Mouse (Mus musculus): ENCODE data around the gene Olfr310. TPM values are rescaled to one million over a fixed set of nuclear protein-coding genes. Genes with fewer than 3 reads are reported as not detected.

Olfr310 gene
- total RNA-seq (2023) = not detected

GRCm38 (mm10) chr7:86277072-86277471, at the start of gene Olfr310:
Olfr310 (minus strand) TSS chr7:86277172.

DNA sequence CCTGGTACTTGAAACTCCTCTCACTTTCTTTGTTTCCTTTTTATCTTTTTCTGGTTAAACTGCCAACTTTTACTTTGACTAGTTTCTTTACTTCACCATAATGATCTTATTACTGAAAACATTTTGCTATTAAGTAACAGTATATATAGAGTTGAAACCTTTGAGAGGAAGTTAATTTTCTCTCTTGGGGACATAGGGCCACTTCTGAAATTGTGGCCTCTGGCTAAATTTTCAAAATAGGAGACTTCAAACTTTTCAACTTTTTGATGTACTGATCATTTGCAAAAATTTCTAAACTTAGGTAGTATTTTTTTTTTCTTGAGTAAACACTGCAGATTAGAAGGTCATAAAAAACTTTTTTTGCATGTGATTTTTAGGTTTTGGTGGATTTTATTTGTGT, 48.6 kb upstream of the Olfr310 start, which contains the start of gene Olfr308:
Gene Olfr308 (minus strand): TSS at position 101 of the 400 bp plus-strand sequence.

DNA sequence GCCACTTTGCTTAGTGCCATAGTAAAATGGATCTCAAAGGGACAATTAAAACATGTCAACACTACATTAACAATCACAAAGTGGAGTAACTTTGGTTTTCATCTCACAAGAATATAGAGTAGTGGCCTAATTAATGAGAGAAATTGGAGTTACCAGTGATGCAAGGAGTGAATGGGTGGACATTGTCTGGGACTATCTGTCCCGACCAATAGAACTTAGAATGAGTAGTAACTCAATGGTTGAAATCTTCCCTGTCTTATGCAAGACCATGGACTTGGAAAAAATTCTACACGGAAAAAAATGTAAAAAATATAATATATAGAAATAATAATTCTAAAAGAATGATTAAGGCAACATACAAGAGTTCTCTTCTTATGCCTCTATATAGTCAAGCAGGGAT, 36.6 kb upstream of the Olfr310 start, which contains the start of gene Olfr309:
Gene Olfr309 (minus strand): TSS at position 101 of the 400 bp plus-strand sequence.

GRCm38 (mm10) chr7:86246208-86246607, 30.8 kb downstream of the Olfr310 start, which contains the start of gene Vmn2r76:
Vmn2r76 (minus strand) TSS chr7:86246308.

Other genes starting within 250 kb of the Olfr310 start
- not detected for gene Vmn2r75, start 105.4 kb downstream of the Olfr310 start, total RNA-seq (2023)
- gene Vmn2r76, start 30.9 kb downstream of the Olfr310 start, total RNA-seq (2023) = not detected
- not detected for gene Olfr309, start 36.5 kb upstream of the Olfr310 start, total RNA-seq (2023)
- not detected for gene Olfr308, start 48.5 kb upstream of the Olfr310 start, total RNA-seq (2023)
- not detected for gene Olfr307, start 60.4 kb upstream of the Olfr310 start, total RNA-seq (2023)
- not detected for gene Olfr305, start 89.8 kb upstream of the Olfr310 start, total RNA-seq (2023)
- not detected for gene Olfr304, start 109.5 kb upstream of the Olfr310 start, total RNA-seq (2023)
- not detected for gene Olfr303, start 120.6 kb upstream of the Olfr310 start, total RNA-seq (2023)
- not detected for gene Olfr301, start 126.7 kb upstream of the Olfr310 start, total RNA-seq (2023)
- gene Olfr299, start 182.7 kb upstream of the Olfr310 start, total RNA-seq (2023) = not detected
- gene Olfr298, start 215.3 kb upstream of the Olfr310 start, total RNA-seq (2023) = not detected
- not detected for gene Olfr297, start 242.8 kb upstream of the Olfr310 start, total RNA-seq (2023)